Mouse (Mus musculus): Measurements from ENCODE around the gene Gm31371.
"Not testable (repeated sequence)": the region's sequence is repeated elsewhere in the genome, so short reads cannot be mapped to it uniquely, and the experiment has no call there.

Gm31371 gene

GRCm38 (mm10) chr8:19903092-19903491 is at the start of gene Gm31371:
Gene Gm31371 (plus strand): TSS chr8:19903392.
- not testable (repeated sequence) for DNase-seq (ENCODE audit: low spot score)

- not testable (repeated sequence) for DNase-seq (ENCODE audit: low spot score)
These were observed 3.3 kb downstream of the Gm31371 start for GRCm38 (mm10) chr8:19906425-19907055.

GRCm38 (mm10) chr8:19908841-19909321 is 5.7 kb downstream of the Gm31371 start:
- DNase-seq (ENCODE audit: low spot score): not testable (repeated sequence)

- not testable (repeated sequence) for DNase-seq (ENCODE audit: low spot score)
These were observed 15.9 kb downstream of the Gm31371 start for GRCm38 (mm10) chr8:19919086-19919485.

GRCm38 (mm10) chr8:19934274-19934673 is 31.1 kb downstream of the Gm31371 start:
- peak; percentile 1 for DNase-seq (ENCODE audit: low spot score)

DNA sequence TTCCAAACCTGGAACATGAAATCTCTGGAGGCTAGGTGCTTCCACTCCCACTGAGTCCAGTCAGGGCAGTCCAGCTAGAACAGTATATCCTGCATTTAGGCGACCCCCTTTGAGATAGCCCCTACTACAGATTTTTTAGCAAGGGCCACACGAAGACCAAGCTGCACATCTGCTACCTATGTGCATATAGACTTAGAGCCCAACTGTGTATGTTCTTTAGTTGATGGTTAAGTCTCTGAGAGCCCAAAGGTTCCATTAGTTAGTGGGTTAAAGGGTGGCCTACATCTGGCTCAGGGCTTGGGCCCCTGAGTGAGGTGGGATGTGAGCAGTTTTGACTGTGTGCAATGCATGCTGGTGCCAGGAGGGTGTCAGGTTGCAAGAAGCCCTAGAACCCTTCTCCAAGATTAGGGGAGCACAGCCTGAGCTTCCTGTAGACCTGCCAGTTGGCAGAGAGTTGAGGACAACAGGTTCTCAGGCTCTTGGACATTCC is 32.4 kb downstream of the Gm31371 start:
- peak; percentile 2 for DNase-seq (ENCODE audit: low spot score)

- no peak for DNase-seq (ENCODE audit: low spot score)
These were observed 57.7 kb downstream of the Gm31371 start for GRCm38 (mm10) chr8:19960935-19961334.

DNA sequence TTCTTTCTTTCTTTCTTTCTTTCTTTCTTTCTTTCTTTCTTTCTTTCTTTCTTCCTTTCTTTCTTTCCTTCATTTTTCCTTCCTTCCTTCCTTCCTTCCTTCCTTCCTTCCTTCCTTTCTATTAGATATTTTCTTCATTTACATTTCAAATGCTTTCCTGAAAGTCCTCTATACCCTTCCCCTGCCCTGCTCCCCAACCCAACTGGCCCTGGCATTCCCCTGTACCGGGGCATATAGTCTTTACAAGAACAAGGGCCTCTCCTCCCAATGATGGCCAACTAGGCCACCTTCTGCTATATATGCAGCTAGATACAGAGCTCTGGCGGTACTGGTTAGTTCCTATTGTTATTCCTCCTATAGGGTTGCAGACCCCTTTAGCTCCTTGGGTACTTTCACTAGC is 60.6 kb downstream of the Gm31371 start:
- DNase-seq (ENCODE audit: low spot score): not testable (repeated sequence)

- peak; percentile 5 for DNase-seq (ENCODE audit: low spot score)
These were observed 65.0 kb downstream of the Gm31371 start for GRCm38 (mm10) chr8:19968151-19968550.

- DNase-seq (ENCODE audit: low spot score): not testable (repeated sequence)
These were observed 72.0 kb downstream of the Gm31371 start for GRCm38 (mm10) chr8:19975237-19975636.

All from ovary, postnatal 14 days (tissue).